Mouse (Mus musculus): ENCODE measurements around the gene Ssbp3.

The Ssbp3 gene

GRCm38 (mm10) chr4:106934931-106935582, 24.6 kb downstream of the Ssbp3 start:
- DNase-seq (ENCODE audit: low read depth), result peak; percentile 48

GRCm38 (mm10) chr4:106935583-106935935, 25.1 kb downstream of the Ssbp3 start:
- no peak for DNase-seq (ENCODE audit: low read depth)

- DNase-seq (ENCODE audit: low read depth), result no peak
Observed at GRCm38 (mm10) chr4:106936041-106936440, 25.5 kb downstream of the Ssbp3 start.

- DNase-seq (ENCODE audit: low read depth), result no peak
Observed at GRCm38 (mm10) chr4:106936741-106937140, 26.2 kb downstream of the Ssbp3 start.

- no peak for DNase-seq (ENCODE audit: low read depth)
Observed at GRCm38 (mm10) chr4:106938506-106939222, 28.2 kb downstream of the Ssbp3 start.

GRCm38 (mm10) chr4:106939223-106939918, 28.9 kb downstream of the Ssbp3 start:
- DNase-seq (ENCODE audit: low read depth), result no peak

GRCm38 (mm10) chr4:106939919-106940227, 29.4 kb downstream of the Ssbp3 start:
- DNase-seq (ENCODE audit: low read depth), result no peak

- DNase-seq (ENCODE audit: low read depth), result no peak
Observed at GRCm38 (mm10) chr4:106940945-106941344, 30.4 kb downstream of the Ssbp3 start.

- no peak for DNase-seq (ENCODE audit: low read depth)
Observed at GRCm38 (mm10) chr4:106941475-106941874, 31.0 kb downstream of the Ssbp3 start.

- DNase-seq (ENCODE audit: low read depth), result no peak
Observed at GRCm38 (mm10) chr4:106942491-106942890, 32.0 kb downstream of the Ssbp3 start.

GRCm38 (mm10) chr4:106943627-106944026, 33.1 kb downstream of the Ssbp3 start:
- no peak for DNase-seq (ENCODE audit: low read depth)

- DNase-seq (ENCODE audit: low read depth), result no peak
Observed at GRCm38 (mm10) chr4:106944898-106945297, 34.4 kb downstream of the Ssbp3 start.

GRCm38 (mm10) chr4:106947741-106948140, 37.2 kb downstream of the Ssbp3 start:
- DNase-seq (ENCODE audit: low read depth), result no peak

GRCm38 (mm10) chr4:106948546-106948945, 38.0 kb downstream of the Ssbp3 start:
- no peak for DNase-seq (ENCODE audit: low read depth)

- no peak for DNase-seq (ENCODE audit: low read depth)
Observed at GRCm38 (mm10) chr4:106949200-106949599, 38.7 kb downstream of the Ssbp3 start.

GRCm38 (mm10) chr4:106950801-106951200, 40.3 kb downstream of the Ssbp3 start:
- no peak for DNase-seq (ENCODE audit: low read depth)

GRCm38 (mm10) chr4:106951455-106951854, 41.0 kb downstream of the Ssbp3 start:
- DNase-seq (ENCODE audit: low read depth), result no peak

GRCm38 (mm10) chr4:106953221-106953620, 42.7 kb downstream of the Ssbp3 start:
- no peak for DNase-seq (ENCODE audit: low read depth)

- DNase-seq (ENCODE audit: low read depth), result no peak
Observed at GRCm38 (mm10) chr4:106953760-106954159, 43.3 kb downstream of the Ssbp3 start.

GRCm38 (mm10) chr4:106955729-106956712, 45.5 kb downstream of the Ssbp3 start:
- DNase-seq (ENCODE audit: low read depth), result no peak

GRCm38 (mm10) chr4:106958117-106958516, 47.6 kb downstream of the Ssbp3 start:
- no peak for DNase-seq (ENCODE audit: low read depth)

GRCm38 (mm10) chr4:106958561-106958960, 48.1 kb downstream of the Ssbp3 start:
- no peak for DNase-seq (ENCODE audit: low read depth)
